Mouse (Mus musculus) erythroblast, embryonic 14.5 days (primary cell): ENCODE measurements around the gene Tcaf2.

ENCODE experiments used
- GATA1 ChIP-seq: IDR thresholded peaks from 2 replicates; pipeline ENCODE4 v1.6.1; 2012; ENCODE audit warnings: low read length, inconsistent platforms, mixed read lengths
- TAL1 ChIP-seq: IDR thresholded peaks from 3 replicates; pipeline ENCODE4 v1.6.1; 2012; ENCODE audit warnings: low read length, inconsistent platforms, mixed read lengths

- TF ChIP-seq GATA1: no peak
- no peak for TF ChIP-seq TAL1
Observed at GRCm38 (mm10) chr6:42692517-42693190, 47.6 kb upstream of the Tcaf2 start.
